Mouse (Mus musculus) liver, embryonic 13.5 days (tissue): ENCODE measurements around the gene Fastk. TPM values are rescaled to one million over a fixed set of nuclear protein-coding genes. Genes with fewer than 3 reads are reported as not detected.
A peak's percentile ranks its signal among the peaks of the same experiment; 100 is the strongest.

Experiments used
- ATAC-seq: fragments of 200-750 bp; cut with Nextera tagmentation; 2 replicates; pipeline ENCODE4 v1.8.0; 2017; ENCODE audit warnings: low read depth, mild to moderate bottlenecking, moderate number of reproducible peaks, moderate library complexity
- DNase-seq: peaks from one replicate; pipeline ENCODE4 v3.0.0; 2022
- H3K27ac ChIP-seq: fragments of 300-500 bp; sonication (generic); 2 replicates; pipeline ENCODE4 v1.5.1; 2015; ENCODE audit warnings: moderate library complexity, mild to moderate bottlenecking, inconsistent platforms
- H3K27me3 ChIP-seq: fragments of 300-500 bp; sonication (generic); 2 replicates; pipeline ENCODE4 v1.6.1; 2015; ENCODE audit warnings: mild to moderate bottlenecking, inconsistent platforms
- H3K36me3 ChIP-seq: fragments of 300-500 bp; sonication (generic); 2 replicates; pipeline ENCODE4 v1.6.1; 2015; ENCODE audit warnings: mild to moderate bottlenecking, inconsistent platforms
- H3K4me1 ChIP-seq: fragments of 300-500 bp; sonication (generic); replicated peaks from 2 replicates; pipeline ENCODE4 v1.6.1; 2015; ENCODE audit warnings: inconsistent platforms
- H3K4me2 ChIP-seq: fragments of 300-500 bp; sonication (generic); 2 replicates; pipeline ENCODE4 v1.6.1; 2015; ENCODE audit warnings: inconsistent platforms, mild to moderate bottlenecking, moderate library complexity
- H3K4me3 ChIP-seq: fragments of 300-500 bp; sonication (generic); replicated peaks from 2 replicates; pipeline ENCODE4 v1.5.1; 2015; ENCODE audit warnings: mild to moderate bottlenecking, inconsistent platforms
- H3K9ac ChIP-seq: fragments of 300-500 bp; sonication (generic); 2 replicates; pipeline ENCODE4 v1.6.1; 2015; ENCODE audit warnings: mild to moderate bottlenecking, inconsistent platforms
- H3K9me3 ChIP-seq: fragments of 300-500 bp; sonication (generic); replicated peaks from 2 replicates; pipeline ENCODE4 v1.6.1; 2016; ENCODE audit warnings: inconsistent platforms
- WGBS: fragments of 180-500 bp; shearing (Covaris S2); methylation state at CpG from one replicate; pipeline ENCODE4 v1.1.7; 2015; ENCODE audit not compliant: insufficient replicate concordance; 5-methylcytosine and 5-hydroxymethylcytosine counted together
- polyA plus RNA-seq: library from polyadenylated mRNA; unstranded; fragments of >200 nt; fragmentation: Nextera tagmentation; extraction: Ambion mirVana; gene quantifications from 2 replicates; pipeline ENCODE4 v1.2.1, GENCODE M21; 2015

Gene Fastk
- polyA plus RNA-seq, 1 experiment from 2014 or later = 59.0 TPM

GRCm38 (mm10) chr5:24433993-24434392, 11.1 kb downstream of the Fastk start:
- H3K9ac ChIP-seq = no peak overlapping the region
- H3K4me2 ChIP-seq = no peak overlapping the region
- no peak overlapping the region for H3K4me3 ChIP-seq
- H3K9me3 ChIP-seq = no peaks in the 10 kb centered on the region
- 73% methylated on average over 8 of the region's 8 CpGs for WGBS
- no peak overlapping the region for H3K27ac ChIP-seq
- DNase-seq (no peak), ATAC-seq (no peak)
- peaks cover 80% of the 10 kb centered on the region for H3K36me3 ChIP-seq
- peaks cover 6% of the 10 kb centered on the region; the same call in 1 of the 2 replicates for H3K4me1 ChIP-seq
- no peaks in the 10 kb centered on the region for H3K27me3 ChIP-seq

GRCm38 (mm10) chr5:24428596-24428995, 16.5 kb downstream of the Fastk start:
- Histone ChIP-seq H3K27me3 (no peaks in the 10 kb centered on the region), H3K4me3 (peak overlapping the region; percentile 36), H3K36me3 (peaks cover 44% of the 10 kb centered on the region), H3K4me1 (peaks cover 53% of the 10 kb centered on the region), H3K9ac (no peak overlapping the region), H3K27ac (0 out of 2 replicates have a peak overlapping the region, but pooled peaks have one; percentile 39), H3K9me3 (no peaks in the 10 kb centered on the region), H3K4me2 (peak overlapping the region; percentile 94)
- DNase-seq = no peak
- ATAC-seq = no peak
- 25% methylated on average over 9 of the region's 9 CpGs for WGBS

- Histone ChIP-seq H3K9me3 (no peaks in the 10 kb centered on the region), H3K4me2 (peak overlapping the region; percentile 94), H3K36me3 (peaks cover 39% of the 10 kb centered on the region), H3K4me1 (peaks cover 54% of the 10 kb centered on the region), H3K27me3 (no peaks in the 10 kb centered on the region), H3K27ac (peak overlapping the region; percentile 39; the same call in 1 of the 2 replicates), H3K4me3 (peak overlapping the region; percentile 36), H3K9ac (no peak overlapping the region)
- no peak for DNase-seq
- ATAC-seq = no peak
- WGBS = 9% methylated on average over 15 of the region's 15 CpGs
Observed at GRCm38 (mm10) chr5:24427981-24428402, 17.1 kb downstream of the Fastk start.

GRCm38 (mm10) chr5:24427285-24427633, 17.8 kb downstream of the Fastk start:
- Histone ChIP-seq H3K27me3 (no peaks in the 10 kb centered on the region), H3K9me3 (no peaks in the 10 kb centered on the region), H3K4me1 (peaks cover 62% of the 10 kb centered on the region), H3K36me3 (peaks cover 31% of the 10 kb centered on the region), H3K4me3 (no peak overlapping the region), H3K9ac (peak overlapping the region; percentile 22; the same call in 1 of the 2 replicates), H3K27ac (no peak overlapping the region), H3K4me2 (peak overlapping the region; percentile 94)
- ATAC-seq (no peak), DNase-seq (no peak)
- 33% methylated on average over 12 of the region's 12 CpGs for WGBS

GRCm38 (mm10) chr5:24426556-24427284, 18.4 kb downstream of the Fastk start:
- 8% methylated on average over 9 of the region's 9 CpGs for WGBS
- peaks cover 26% of the 10 kb centered on the region for H3K36me3 ChIP-seq
- H3K9me3 ChIP-seq = no peaks in the 10 kb centered on the region
- peak overlapping the region; percentile 94 for H3K4me2 ChIP-seq
- ATAC-seq (no peak), DNase-seq (peak; percentile 18)
- peak overlapping the region; percentile 69 for H3K4me3 ChIP-seq
- no peak overlapping the region for H3K27ac ChIP-seq
- peak overlapping the region; percentile 88 for H3K9ac ChIP-seq
- H3K27me3 ChIP-seq = no peaks in the 10 kb centered on the region
- H3K4me1 ChIP-seq = peaks cover 62% of the 10 kb centered on the region

GRCm38 (mm10) chr5:24426037-24426432, 19.1 kb downstream of the Fastk start:
- 12% methylated on average over 10 of the region's 10 CpGs for WGBS
- H3K36me3 ChIP-seq = peaks cover 19% of the 10 kb centered on the region
- no peaks in the 10 kb centered on the region for H3K9me3 ChIP-seq
- no peak for DNase-seq
- H3K9ac ChIP-seq = peak overlapping the region; percentile 88
- H3K4me2 ChIP-seq = peak overlapping the region; percentile 94
- no peak for ATAC-seq
- H3K4me1 ChIP-seq = peaks cover 62% of the 10 kb centered on the region
- H3K4me3 ChIP-seq = peak overlapping the region; percentile 69
- H3K27ac ChIP-seq = no peak overlapping the region
- H3K27me3 ChIP-seq = no peaks in the 10 kb centered on the region

- Histone ChIP-seq H3K27me3 (no peaks in the 10 kb centered on the region), H3K9ac (peak overlapping the region; percentile 88), H3K4me3 (peak overlapping the region; percentile 69), H3K36me3 (peaks cover 14% of the 10 kb centered on the region), H3K4me1 (peaks cover 62% of the 10 kb centered on the region), H3K27ac (0 out of 2 replicates have a peak overlapping the region, but pooled peaks have one; percentile 18), H3K9me3 (no peaks in the 10 kb centered on the region), H3K4me2 (peak overlapping the region; percentile 94)
- ATAC-seq = no peak
- 1% methylated on average over 28 of the region's 30 CpGs for WGBS
- no peak for DNase-seq
Observed at GRCm38 (mm10) chr5:24425421-24426036, 19.6 kb downstream of the Fastk start.

GRCm38 (mm10) chr5:24424861-24425411, 20.2 kb downstream of the Fastk start:
- peak overlapping the region; percentile 88 for H3K9ac ChIP-seq
- DNase-seq (peak; percentile 67), ATAC-seq (peak; percentile 47)
- H3K27ac ChIP-seq = peak overlapping the region; percentile 94
- peak overlapping the region; percentile 94 for H3K4me2 ChIP-seq
- peak overlapping the region; percentile 69 for H3K4me3 ChIP-seq
- 1% methylated on average over 56 of the region's 60 CpGs for WGBS
- peaks cover 10% of the 10 kb centered on the region for H3K36me3 ChIP-seq
- peaks cover 62% of the 10 kb centered on the region for H3K4me1 ChIP-seq
- no peaks in the 10 kb centered on the region for H3K27me3 ChIP-seq
- H3K9me3 ChIP-seq = no peaks in the 10 kb centered on the region

GRCm38 (mm10) chr5:24424004-24424781, 20.9 kb downstream of the Fastk start:
- peak; percentile 34 for DNase-seq

GRCm38 (mm10) chr5:24423129-24424003, 21.7 kb downstream of the Fastk start, which contains the start of the genes Cdk5 and Slc4a2:
Cdk5 (minus strand) TSS chr5:24423530.
Slc4a2 (plus strand) TSS chr5:24423837.
- Histone ChIP-seq H3K4me2 (peak within 1 kb of the TSS; percentile 94), H3K27me3 (no peaks in the 10 kb centered on the region), H3K36me3 (peaks cover 12% of the 10 kb centered on the region), H3K9me3 (no peaks in the 10 kb centered on the region), H3K4me1 (peaks cover 50% of the 10 kb centered on the region), H3K4me3 (peak within 1 kb of the TSS; percentile 69), H3K9ac (peak within 1 kb of the TSS; percentile 88), H3K27ac (peak within 1 kb of the TSS; percentile 94)
- WGBS = under 1% methylated on average over 46 of the region's 46 CpGs
- ATAC-seq = peak; percentile 92
- DNase-seq = peak; percentile 96

More at GRCm38 (mm10) chr5:24424004-24424781, 20.9 kb downstream of the Fastk start:
- no peaks in the 10 kb centered on the region for H3K9me3 ChIP-seq
- no peaks in the 10 kb centered on the region for H3K27me3 ChIP-seq
- peak overlapping the region; percentile 69 for H3K4me3 ChIP-seq
- H3K27ac ChIP-seq = peak overlapping the region; percentile 94
- peaks cover 58% of the 10 kb centered on the region for H3K4me1 ChIP-seq
- peaks cover 8% of the 10 kb centered on the region for H3K36me3 ChIP-seq
- 12% methylated on average over 21 of the region's 21 CpGs for WGBS
- H3K9ac ChIP-seq = peak overlapping the region; percentile 88
- H3K4me2 ChIP-seq = peak overlapping the region; percentile 94
- no peak for ATAC-seq
